In genomic region chr9:122691879-122692278, GRCm38 (mm10) we compare ENCODE assay signal across 11 mouse cellular contexts. TPM values are rescaled to one million over a fixed set of nuclear protein-coding genes. Genes with fewer than 3 reads are reported as not detected.
DNase-seq lines count a peak whose midpoint lies in the region; ATAC-seq lines count a peak whose summit lies in the region.
"Had no signal": no experiment of that assay in that cellular context is flagged by ENCODE, and none has a peak within 500 bp of the region (broad histone marks: within the 10 kb centered on the region; RNA-seq: fewer than 3 reads in every experiment).

No protein-coding gene starts in this region.

- H3K4me1 ChIP-seq in forebrain, embryonic 13.5 days: peaks cover 10% of the 10 kb centered on the region
- H3K4me1 ChIP-seq: limb, embryonic 12.5 days had no signal

- DNase-seq in heart, postnatal 4 days: peak; percentile 16
- no peak for DNase-seq in heart, adult 9 months (ENCODE audit: low spot score in 2 of 2)
- DNase-seq in right cerebral cortex, postnatal 10 days (ENCODE audit: low spot score in 2 of 2): peak; percentile 70 to 81
- DNase-seq in right cerebral cortex, postnatal 25 days: no peak
- peak; percentile 41 for DNase-seq in layer of hippocampus, adult 9-11 months
- no peak for DNase-seq in spleen, postnatal 14 days (ENCODE audit: low spot score in 2 of 2)
- DNase-seq in Muller cell, postnatal 12 days (ENCODE audit: inconsistent ontology term): no peak

- no peaks in the 10 kb centered on the region for H3K27me3 ChIP-seq in forebrain, embryonic 13.5 days
- H3K27me3 ChIP-seq: limb, embryonic 12.5 days had no signal

- 73% methylated on average over 6 of the region's 6 CpGs for WGBS in forebrain, embryonic 13.5 days

- no peak overlapping the region for H3K4me3 ChIP-seq in forebrain, embryonic 13.5 days
- H3K4me3 ChIP-seq: limb, embryonic 12.5 days had no signal

- no peak overlapping the region for H3K4me2 ChIP-seq in forebrain, embryonic 13.5 days
- H3K4me2 ChIP-seq: limb, embryonic 12.5 days had no signal

- H3K9ac ChIP-seq in forebrain, embryonic 13.5 days: no peak overlapping the region
- H3K9ac ChIP-seq: limb, embryonic 12.5 days had no signal

- H3K27ac ChIP-seq in forebrain, embryonic 13.5 days: no peak overlapping the region
- H3K27ac ChIP-seq: limb, embryonic 12.5 days had no signal

- H3K9me3 ChIP-seq in forebrain, embryonic 13.5 days (replicated peaks): no peaks in the 10 kb centered on the region
- H3K9me3 ChIP-seq: limb, embryonic 12.5 days had no signal

- H3K36me3 ChIP-seq in forebrain, embryonic 13.5 days (ENCODE audit: poor library complexity, severe bottlenecking): no peaks in the 10 kb centered on the region
- H3K36me3 ChIP-seq: limb, embryonic 12.5 days had no signal

- ATAC-seq in forebrain, embryonic 13.5 days: no peak

RNA-seq across cellular contexts. Expression of gene Topaz1, which starts 55.3 kb away (rescaled TPM):
- total RNA-seq in heart, postnatal 4 days (2021): not detected
- polyA plus RNA-seq in forebrain, embryonic 13.5 days (2015; fragmentation: Nextera tagmentation; extraction: Ambion mirVana): not detected in 2 replicates
- polyA plus RNA-seq: embryonic facial prominence, embryonic 14.5 days; heart, embryonic 16.5 days; limb, embryonic 12.5 days had no signal

Comparison
In these comparisons a context has a peak if more than half of its experiments do, and no peak if none do; other contexts are left out.
1. DNase-seq: peak in heart, postnatal 4 days (single experiment), right cerebral cortex, postnatal 10 days (2 of 2) and layer of hippocampus, adult 9-11 months (single experiment); none in heart, adult 9 months (0 of 2), right cerebral cortex, postnatal 25 days (single experiment), spleen, postnatal 14 days (0 of 2) and Muller cell, postnatal 12 days (single experiment).